Mouse (Mus musculus) forebrain, embryonic 14.5 days (tissue): Measurements from ENCODE around the gene Zfp82. TPM values are rescaled to one million over a fixed set of nuclear protein-coding genes. Genes with fewer than 3 reads are reported as not detected.

ENCODE experiments used
- ATAC-seq: fragments of 200-750 bp; cut with Nextera tagmentation; 2 replicates; pipeline ENCODE4 v1.8.0; 2017; ENCODE audit warnings: mild to moderate bottlenecking, moderate library complexity
- DNase-seq: peaks from one replicate; pipeline ENCODE4 v3.0.0-alpha.2; 2015; ENCODE audit warnings: low spot score
- H3K27ac ChIP-seq: fragments of 300-500 bp; sonication (generic); 2 replicates; pipeline ENCODE4 v1.5.1; 2014; ENCODE audit warnings: low read depth, mild to moderate bottlenecking, control low read depth, low read length, moderate library complexity
- H3K27me3 ChIP-seq: fragments of 300-500 bp; sonication (generic); replicated peaks from 2 replicates; pipeline ENCODE4 v1.6.1; 2014; ENCODE audit warnings: low read length, control low read depth, mixed read lengths; ENCODE audit not compliant: control insufficient read depth, insufficient read depth
- H3K36me3 ChIP-seq: fragments of 300-500 bp; sonication (generic); 2 replicates; pipeline ENCODE4 v1.6.1; 2014; ENCODE audit warnings: low read length, control low read depth; ENCODE audit not compliant: control insufficient read depth, insufficient read depth
- H3K4me1 ChIP-seq: fragments of 300-500 bp; sonication (generic); 2 replicates; pipeline ENCODE4 v1.6.1; 2014; ENCODE audit warnings: antibody characterized with exemption, low read length, control low read depth; ENCODE audit not compliant: control insufficient read depth, insufficient read depth
- H3K4me2 ChIP-seq: fragments of 300-500 bp; sonication (generic); 2 replicates; pipeline ENCODE4 v1.6.1; 2014; ENCODE audit warnings: mild to moderate bottlenecking, control low read depth, low read length
- H3K4me3 ChIP-seq: fragments of 300-500 bp; sonication (generic); 2 replicates; pipeline ENCODE4 v1.5.1; 2014; ENCODE audit warnings: low read depth, low read length, control low read depth
- H3K9ac ChIP-seq: fragments of 300-500 bp; sonication (generic); 2 replicates; pipeline ENCODE4 v1.6.1; 2014; ENCODE audit warnings: mild to moderate bottlenecking, low read length, control low read depth, moderate library complexity
- H3K9me3 ChIP-seq: fragments of 300-500 bp; sonication (generic); replicated peaks from 2 replicates; pipeline ENCODE4 v1.6.1; 2016; ENCODE audit warnings: low read length, control low read depth, mixed read lengths; ENCODE audit not compliant: control insufficient read depth
- WGBS: fragments of 180-500 bp; shearing (Covaris S2); extraction: QIAGEN DNeasy Blood & Tissue Kit; methylation state at CpG from one replicate; pipeline ENCODE4 v1.1.7; 2014; 5-methylcytosine and 5-hydroxymethylcytosine counted together
- microRNA-seq: library from miRNA; unstranded; fragments of <30 nt; microRNA quantifications from one replicate; pipeline ENCODE4, GENCODE M21; 2016
- polyA plus RNA-seq: library from polyadenylated mRNA; unstranded; fragments of >200 nt; fragmentation: Nextera tagmentation; extraction: Ambion mirVana; gene quantifications from 2 replicates; pipeline ENCODE4 v1.2.1, GENCODE M21; 2014

The Zfp82 gene
- polyA plus RNA-seq, 1 experiment from 2014 or later: 13.6 TPM

DNA sequence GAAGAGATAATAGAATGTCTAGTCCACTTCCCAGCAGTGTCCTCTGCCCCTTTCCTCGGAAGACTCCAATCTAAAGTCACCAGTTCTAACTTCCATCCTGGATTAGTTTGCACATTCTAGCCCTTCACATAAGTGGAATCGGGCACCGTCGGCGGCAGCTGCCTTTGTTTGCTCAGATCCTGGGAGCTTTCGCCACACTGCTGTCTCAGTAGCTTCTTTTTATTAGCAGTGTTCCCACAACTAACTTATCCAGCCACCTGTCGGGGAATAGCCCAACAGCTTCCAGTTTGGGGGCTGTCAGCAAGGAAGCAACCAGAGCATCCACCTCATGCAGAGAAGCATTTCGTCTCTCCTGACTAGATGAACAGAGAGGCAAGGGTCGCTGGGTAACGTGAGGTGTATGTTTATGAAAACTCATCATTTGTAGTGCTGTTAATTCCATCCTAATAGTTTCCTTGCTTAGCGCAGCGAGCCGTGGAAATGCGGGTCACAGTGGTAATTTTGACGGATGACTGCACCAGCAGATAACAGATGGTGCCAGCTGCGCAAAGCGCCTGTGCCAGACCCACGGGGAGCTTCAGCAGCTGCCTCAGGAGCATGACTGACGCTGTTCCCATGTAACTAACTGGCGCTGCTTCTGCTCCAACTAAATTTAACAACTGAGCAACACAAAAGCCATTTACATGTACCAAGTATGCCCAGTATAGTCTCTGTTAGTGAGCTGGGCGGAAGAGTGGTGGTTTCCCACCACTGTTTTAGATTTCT lies 63.2 kb downstream of the Zfp82 start:
- Histone ChIP-seq H3K9me3 (no peaks in the 10 kb centered on the region), H3K36me3 (peaks cover 36% of the 10 kb centered on the region), H3K27ac (peak overlapping the region; percentile 49; the same call in 1 of the 2 replicates), H3K27me3 (no peaks in the 10 kb centered on the region), H3K4me2 (peak overlapping the region; percentile 24), H3K9ac (no peak overlapping the region), H3K4me1 (0 out of 2 replicates have a peak, but pooled peaks cover 3% of the 10 kb centered on the region), H3K4me3 (no peak overlapping the region)
- 56% methylated on average over 21 of the region's 21 CpGs for WGBS
- ATAC-seq: peak; percentile 67; the same call in 1 of the 2 replicates
- peak; percentile 72 for DNase-seq

DNA sequence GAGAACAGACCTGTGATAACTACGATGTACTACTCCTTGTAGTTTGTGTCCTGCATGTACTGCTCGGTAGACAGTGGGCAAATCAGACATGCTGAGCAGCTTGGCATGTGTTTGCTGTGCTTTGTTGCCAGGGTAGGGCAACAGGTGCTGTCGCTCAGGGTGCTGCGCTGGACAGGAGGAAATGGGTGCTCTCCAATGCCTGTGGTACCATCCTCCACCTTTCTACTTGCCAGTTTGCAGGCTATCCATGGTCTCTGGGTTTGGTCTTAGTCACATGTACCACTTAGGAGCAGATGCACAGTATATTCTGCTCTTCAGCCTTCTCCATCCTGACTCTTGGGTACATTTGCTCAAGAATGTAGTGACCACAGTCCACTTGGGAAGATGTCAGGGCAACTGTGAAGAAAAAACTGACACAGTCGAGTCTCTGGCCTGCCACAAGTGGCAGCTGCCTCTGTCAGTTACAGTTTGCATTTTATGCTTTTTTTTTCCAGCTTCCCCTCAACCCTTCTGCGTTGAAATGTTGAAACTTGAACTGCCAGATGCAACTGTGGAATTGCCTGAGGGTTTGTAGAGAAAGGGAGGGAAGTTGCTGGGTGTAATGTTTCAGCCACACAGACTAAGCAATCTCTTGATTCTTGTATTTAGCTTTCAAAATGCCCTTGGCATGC lies 64.5 kb downstream of the Zfp82 start:
- Histone ChIP-seq H3K27me3 (no peaks in the 10 kb centered on the region), H3K9me3 (no peaks in the 10 kb centered on the region), H3K4me2 (no peak overlapping the region), H3K4me3 (no peak overlapping the region), H3K9ac (no peak overlapping the region), H3K36me3 (peaks cover 33% of the 10 kb centered on the region), H3K27ac (no peak overlapping the region), H3K4me1 (0 out of 2 replicates have a peak, but pooled peaks cover 3% of the 10 kb centered on the region)
- DNase-seq: no peak
- 91% methylated on average over 6 of the region's 6 CpGs for WGBS
- no peak for ATAC-seq

DNA sequence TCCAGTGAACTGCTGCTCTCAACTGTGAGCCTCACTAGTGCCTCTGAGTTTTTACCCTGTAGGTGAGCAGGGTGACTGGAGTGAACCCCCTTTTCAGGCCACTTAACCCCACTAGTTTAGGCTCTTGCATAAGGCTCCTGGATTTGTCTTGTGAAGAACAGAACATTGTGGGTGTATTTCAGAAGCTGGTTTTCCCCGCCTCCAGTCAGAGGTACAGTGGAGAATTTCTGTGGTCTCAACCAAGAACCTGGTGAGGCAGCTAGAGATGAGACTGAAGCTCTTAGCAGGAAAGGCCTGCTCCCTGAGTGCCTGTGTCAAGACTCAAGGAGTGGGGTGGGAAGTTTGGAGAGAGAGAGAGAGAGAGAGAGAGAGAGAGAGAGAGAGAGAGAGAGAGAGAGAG lies 65.1 kb downstream of the Zfp82 start:
- WGBS: 89% methylated on average over 1 of the region's 1 CpGs

More for the DNA sequence above, 65.1 kb downstream of the Zfp82 start:
- ATAC-seq (no peak), DNase-seq (no peak)
- Histone ChIP-seq H3K4me2 (no peak overlapping the region), H3K9ac (no peak overlapping the region), H3K4me3 (no peak overlapping the region), H3K4me1 (0 out of 2 replicates have a peak, but pooled peaks cover 3% of the 10 kb centered on the region), H3K27ac (no peak overlapping the region), H3K36me3 (peaks cover 36% of the 10 kb centered on the region), H3K9me3 (no peaks in the 10 kb centered on the region), H3K27me3 (no peaks in the 10 kb centered on the region)

Small RNA genes lying within 50 kb of the gene (microRNA-seq; reads per million reads assigned to microRNA genes)
- gene Gm23368: not detected

Other genes starting within 250 kb of the Zfp82 start
- 15.7 and 17.1 TPM in 2 replicates for gene Zfp940, start 219.2 kb downstream of the Zfp82 start, polyA plus RNA-seq
- gene Zfp420, start 212.9 kb downstream of the Zfp82 start, polyA plus RNA-seq: 16.5 and 21.6 TPM in 2 replicates
- gene Zfp27, start 166.3 kb downstream of the Zfp82 start, polyA plus RNA-seq: 19.2 and 20.5 TPM in 2 replicates
- gene Zfp383, start 164.7 kb downstream of the Zfp82 start, polyA plus RNA-seq: 9.9 and 10.5 TPM in 2 replicates
- 9.2 and 15.7 TPM in 2 replicates for gene Zfp74, start 118.8 kb downstream of the Zfp82 start, polyA plus RNA-seq
- gene Zfp568, start 88.9 kb downstream of the Zfp82 start, polyA plus RNA-seq: 2.9 and 4.3 TPM in 2 replicates
- gene Zfp14, start 21.5 kb downstream of the Zfp82 start, polyA plus RNA-seq: 14.3 and 17.1 TPM in 2 replicates
- gene Gm26920, start 17.5 kb upstream of the Zfp82 start, polyA plus RNA-seq: 2.0 and 2.7 TPM in 2 replicates
- gene Zfp566, start 17.6 kb upstream of the Zfp82 start, polyA plus RNA-seq: 18.7 and 20.3 TPM in 2 replicates
- gene Zfp260, start 21.9 kb upstream of the Zfp82 start, polyA plus RNA-seq: 123 and 140 TPM in 2 replicates
- 4.6 and 7.7 TPM in 2 replicates for gene Zfp382, start 49.0 kb upstream of the Zfp82 start, polyA plus RNA-seq
- gene Zfp146, start 96.8 kb upstream of the Zfp82 start, polyA plus RNA-seq: 27.4 and 29.0 TPM in 2 replicates
- gene Cox7a1, start 111.2 kb upstream of the Zfp82 start, polyA plus RNA-seq: 4.8 and 5.5 TPM in 2 replicates
- gene Capns1, start 125.9 kb upstream of the Zfp82 start, polyA plus RNA-seq: 50.8 and 56.9 TPM in 2 replicates
- gene Polr2i, start 159.0 kb upstream of the Zfp82 start, polyA plus RNA-seq: 191 and 256 TPM in 2 replicates
- 376 and 384 TPM in 2 replicates for gene Tbcb, start 159.4 kb upstream of the Zfp82 start, polyA plus RNA-seq
- not detected in 2 replicates for gene Ovol3, start 162.8 kb upstream of the Zfp82 start, polyA plus RNA-seq
- gene Thap8, start 207.2 kb upstream of the Zfp82 start, polyA plus RNA-seq: 0.27 and 0.32 TPM in 2 replicates
- gene Wdr62, start 207.5 kb upstream of the Zfp82 start, polyA plus RNA-seq: 5.6 and 5.8 TPM in 2 replicates
- 142 and 174 TPM in 2 replicates for gene Clip3, start 218.8 kb upstream of the Zfp82 start, polyA plus RNA-seq
- 102 and 118 TPM in 2 replicates for gene Alkbh6, start 235.8 kb upstream of the Zfp82 start, polyA plus RNA-seq
- 3.6 and 3.7 TPM in 2 replicates for gene Syne4, start 241.9 kb upstream of the Zfp82 start, polyA plus RNA-seq
- gene E130208F15Rik, start 248.8 kb upstream of the Zfp82 start, polyA plus RNA-seq: not detected in 2 replicates